Mouse (Mus musculus) urinary bladder, postnatal 14 days (tissue): ENCODE data around the gene Ddah1.

ENCODE experiments used
- DNase-seq: peaks from one replicate; pipeline ENCODE4 v3.0.0; 2021; ENCODE audit warnings: low spot score

Gene Ddah1

DNA sequence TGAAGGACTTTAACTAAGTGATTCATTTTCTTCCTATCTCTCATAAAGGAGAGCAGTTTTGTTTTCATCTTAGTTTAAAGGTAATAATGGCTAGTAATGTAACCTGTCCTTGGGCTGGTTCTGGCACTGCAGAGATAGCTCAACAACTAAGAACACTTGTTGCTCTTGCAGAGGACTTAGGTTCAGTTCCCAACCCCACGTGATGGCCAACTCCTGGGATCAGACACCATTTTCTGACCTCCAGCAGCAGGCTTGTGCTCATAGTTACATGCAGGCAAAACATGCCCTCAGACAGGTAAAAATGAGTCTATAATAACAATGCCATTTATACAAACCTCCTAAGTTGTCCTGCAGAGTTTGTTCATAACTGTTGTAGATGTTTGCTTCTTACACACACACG is 5.9 kb downstream of the Ddah1 start:
- no peak for DNase-seq

DNA sequence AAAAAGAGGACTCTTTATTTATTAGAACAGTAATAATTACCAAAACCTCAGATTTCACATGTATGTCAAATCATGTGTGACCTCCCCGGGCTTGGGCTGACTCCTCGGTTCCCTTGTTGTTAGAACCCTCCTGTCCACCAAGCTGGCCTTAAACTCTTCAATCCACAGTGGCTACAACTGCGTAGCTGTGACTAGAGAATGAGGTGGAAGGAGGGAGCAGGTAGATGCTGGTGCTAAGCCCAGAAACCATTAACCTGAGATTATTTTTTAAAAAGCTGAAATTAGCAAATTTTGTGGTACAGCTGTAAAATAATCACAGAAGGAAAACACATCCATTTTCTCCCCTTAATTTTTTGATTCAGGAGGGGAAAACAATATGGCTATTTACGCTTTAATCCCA is 10.0 kb downstream of the Ddah1 start:
- DNase-seq: no peak

- no peak for DNase-seq
These were observed 14.9 kb downstream of the Ddah1 start for GRCm38 (mm10) chr3:145773384-145773783.

- DNase-seq: no peak
These were observed 15.9 kb downstream of the Ddah1 start for GRCm38 (mm10) chr3:145774336-145774735.

GRCm38 (mm10) chr3:145775236-145775635 is 16.8 kb downstream of the Ddah1 start:
- DNase-seq: no peak

DNA sequence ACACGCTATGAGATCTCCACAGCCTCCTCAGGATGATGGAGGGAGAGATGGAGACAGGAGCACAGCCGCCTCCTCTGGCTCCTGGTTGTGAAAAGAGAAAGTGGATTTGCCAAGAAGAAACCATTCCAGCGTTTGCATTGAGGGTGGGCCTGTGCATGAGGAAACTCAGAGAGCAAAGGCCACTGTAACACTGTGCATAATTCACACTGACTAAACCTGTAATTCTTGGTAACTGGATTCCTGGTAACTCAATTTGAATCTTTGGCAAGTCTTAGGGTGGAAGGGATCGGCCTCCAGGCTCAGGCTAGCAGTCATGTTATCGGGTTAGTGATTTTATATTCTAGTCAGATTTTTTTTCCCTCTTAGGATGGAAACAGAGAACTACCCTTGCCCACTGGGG is 17.4 kb downstream of the Ddah1 start:
- DNase-seq: no peak

- no peak for DNase-seq
These were observed 18.5 kb downstream of the Ddah1 start for GRCm38 (mm10) chr3:145777006-145777405.

- DNase-seq: no peak
These were observed 20.0 kb downstream of the Ddah1 start for GRCm38 (mm10) chr3:145778406-145778922.

DNA sequence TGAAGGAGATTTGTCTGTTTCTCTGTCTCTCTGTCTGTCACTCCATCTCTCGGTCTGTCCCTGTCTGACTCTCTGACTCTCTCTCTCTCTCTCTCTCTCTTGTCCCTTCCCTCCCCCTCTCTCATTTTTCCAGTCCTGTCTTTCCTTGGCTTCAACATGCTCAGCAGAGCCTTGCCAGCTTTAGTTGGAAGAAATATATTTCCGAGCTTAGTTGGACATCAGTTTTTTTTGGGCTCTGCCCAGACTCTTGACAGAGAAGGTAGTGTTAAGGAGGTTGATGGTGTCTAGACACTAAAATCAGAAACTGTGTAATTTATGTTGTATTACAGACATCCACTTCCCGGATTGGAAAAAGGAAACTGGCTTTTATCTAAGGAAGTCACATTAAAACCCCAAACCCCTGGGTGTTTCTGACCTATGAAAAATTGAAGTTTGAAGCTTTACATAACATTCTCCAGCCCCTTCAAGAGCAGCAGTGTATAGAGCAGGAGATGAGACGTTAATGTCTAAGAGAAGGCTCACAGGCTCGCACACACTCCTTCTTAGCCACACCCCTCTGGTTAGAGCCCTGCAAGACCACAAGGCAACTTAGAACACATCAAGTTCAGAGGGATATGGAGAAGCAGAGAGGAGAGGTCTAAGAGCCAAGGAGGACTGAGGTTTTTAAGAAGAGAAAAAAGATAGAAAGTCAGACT is 21.0 kb downstream of the Ddah1 start:
- DNase-seq: no peak

GRCm38 (mm10) chr3:145780784-145781442 is 22.4 kb downstream of the Ddah1 start:
- no peak for DNase-seq

GRCm38 (mm10) chr3:145785244-145785643 is 26.8 kb downstream of the Ddah1 start:
- DNase-seq: no peak

GRCm38 (mm10) chr3:145787303-145787702 is 28.8 kb downstream of the Ddah1 start:
- DNase-seq: no peak

GRCm38 (mm10) chr3:145789114-145789513 is 30.6 kb downstream of the Ddah1 start:
- DNase-seq: no peak

DNA sequence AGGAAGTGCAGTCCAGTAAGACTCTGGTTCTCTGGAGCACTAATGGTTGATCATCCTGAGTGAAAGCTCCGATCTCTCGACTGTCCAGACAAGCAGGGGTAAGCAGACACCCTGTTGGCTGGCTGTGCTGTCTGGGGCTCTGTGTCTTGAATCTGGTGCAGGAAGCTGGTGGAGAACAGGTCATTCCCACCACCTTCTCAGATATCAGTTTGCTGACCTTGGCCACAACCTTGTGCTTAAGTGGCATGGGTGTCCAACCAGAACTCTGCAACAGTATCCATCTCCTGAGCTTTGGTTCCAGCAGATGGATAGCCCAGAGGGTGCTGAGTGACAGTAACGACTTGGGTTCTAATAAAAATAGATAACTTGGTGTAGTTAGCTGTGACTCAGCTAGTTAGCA is 31.8 kb downstream of the Ddah1 start:
- DNase-seq: no peak

DNA sequence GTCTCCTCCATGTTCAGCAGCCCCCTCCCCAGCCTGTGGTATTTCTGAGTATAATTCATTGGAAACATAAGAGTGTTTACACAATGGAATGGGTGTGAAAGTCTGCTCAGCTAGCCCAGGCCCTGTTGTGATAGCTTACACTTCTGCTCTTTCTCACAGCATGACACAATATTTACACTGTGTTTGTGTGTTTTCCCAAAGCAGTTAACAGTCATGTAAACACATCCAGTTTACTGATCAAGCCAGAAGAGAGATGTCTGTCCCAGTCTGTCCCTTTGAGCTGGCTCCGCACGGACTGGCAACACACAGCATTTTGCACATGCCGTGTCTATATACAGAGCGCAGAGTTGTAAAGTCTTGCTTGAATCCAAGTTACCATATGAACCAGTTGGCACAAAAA is 32.2 kb downstream of the Ddah1 start:
- no peak for DNase-seq

- DNase-seq: no peak
These were observed 35.9 kb downstream of the Ddah1 start for GRCm38 (mm10) chr3:145794355-145794754.

GRCm38 (mm10) chr3:145795896-145796295 is 37.4 kb downstream of the Ddah1 start:
- DNase-seq: no peak

- DNase-seq: no peak
These were observed 39.6 kb downstream of the Ddah1 start for GRCm38 (mm10) chr3:145798042-145798441.

DNA sequence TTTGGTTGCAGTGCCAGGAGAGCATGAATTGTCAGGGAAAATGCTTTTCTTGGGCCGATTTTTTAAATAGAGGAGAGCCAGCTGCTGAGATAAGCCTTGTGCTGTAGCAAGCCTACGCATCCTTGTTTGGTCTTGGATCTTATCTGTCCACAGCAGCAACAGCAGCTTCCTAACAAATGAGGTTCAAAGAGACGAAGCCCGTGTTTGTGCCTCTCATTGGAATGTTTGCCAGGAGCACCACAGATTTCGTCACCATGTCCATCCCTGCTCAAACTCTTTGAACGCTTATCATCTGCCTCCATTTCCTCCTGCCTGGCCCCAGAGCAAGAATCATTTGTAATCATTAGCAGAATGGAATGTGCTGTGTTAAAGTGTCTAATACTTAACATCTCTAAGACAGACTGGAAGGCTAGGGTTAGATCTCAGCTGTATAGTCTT is 40.3 kb downstream of the Ddah1 start:
- DNase-seq: peak; percentile 31

- DNase-seq: no peak
These were observed 40.9 kb downstream of the Ddah1 start for GRCm38 (mm10) chr3:145799365-145799764.

- no peak for DNase-seq
These were observed 43.6 kb downstream of the Ddah1 start for GRCm38 (mm10) chr3:145802106-145802505.

GRCm38 (mm10) chr3:145805848-145806247 is 47.4 kb downstream of the Ddah1 start:
- no peak for DNase-seq

GRCm38 (mm10) chr3:145806502-145806901 is 48.0 kb downstream of the Ddah1 start:
- DNase-seq: no peak

- DNase-seq: no peak
These were observed 58.3 kb downstream of the Ddah1 start for GRCm38 (mm10) chr3:145816807-145817206.
